Mouse (Mus musculus): ENCODE measurements around the gene Tmem144.

- TF ChIP-seq CTCF (IDR thresholded peaks at IDR 0.05; ENCODE audit: borderline replicate concordance, extremely low read depth, insufficient read depth, insufficient read length) (no peak), POLR2A (IDR thresholded peaks at IDR 0.05; ENCODE audit: borderline replicate concordance, extremely low read depth, insufficient read depth, insufficient read length, poor library complexity, severe bottlenecking) (no peak)
These were observed 10.0 kb downstream of the Tmem144 start for GRCm38 (mm10) chr3:79842616-79843016.

Measured in brain, embryonic 14.5 days (tissue).